Mouse (Mus musculus): ENCODE data around the gene Sgms1. TPM values are rescaled to one million over a fixed set of nuclear protein-coding genes. Genes with fewer than 3 reads are reported as not detected.
A peak's percentile ranks its signal among the peaks of the same experiment; 100 is the strongest.

Sgms1 gene
- total RNA-seq, 2 experiments from 2014 or later = 50.5 to 57.4 TPM

DNA sequence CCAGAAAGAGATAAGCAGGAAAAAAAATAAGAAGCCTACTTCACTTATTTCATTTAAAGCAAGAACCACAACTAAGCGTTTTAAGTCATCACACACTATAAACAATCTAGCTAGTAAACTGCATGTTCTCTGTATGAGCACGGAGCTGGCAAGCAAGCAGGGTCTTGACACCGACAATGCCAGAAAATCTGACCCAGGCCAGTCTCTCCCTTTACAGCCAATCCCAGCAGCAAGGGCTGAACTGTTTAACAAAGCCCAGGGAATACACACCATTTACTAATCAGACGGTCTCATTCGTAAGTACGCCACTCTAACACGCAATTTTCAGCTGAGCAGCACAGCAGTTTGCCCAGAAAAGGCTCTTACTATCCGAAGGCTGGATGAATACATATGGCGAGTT is 213.1 kb downstream of the Sgms1 start:
- DNase-seq = no peak

DNA sequence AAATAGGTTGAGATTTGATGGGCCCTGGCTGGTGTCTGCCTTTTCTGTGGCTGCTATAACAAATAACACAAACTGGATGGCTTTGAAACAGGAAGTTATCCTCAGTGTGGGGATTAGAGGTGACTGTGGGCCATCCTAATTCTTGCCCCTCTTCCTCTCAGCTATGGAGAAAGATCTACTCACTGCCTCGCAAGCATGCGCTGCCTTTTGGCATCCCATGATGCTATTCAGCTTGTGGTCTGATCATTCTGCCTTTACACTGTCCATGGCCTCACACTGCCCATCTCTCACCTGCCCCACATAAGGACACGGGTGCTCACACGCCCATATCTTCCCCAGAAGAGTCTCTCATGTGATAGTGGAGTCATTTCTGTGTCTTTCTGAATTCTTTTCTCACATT is 213.5 kb downstream of the Sgms1 start:
- no peak for DNase-seq

DNA sequence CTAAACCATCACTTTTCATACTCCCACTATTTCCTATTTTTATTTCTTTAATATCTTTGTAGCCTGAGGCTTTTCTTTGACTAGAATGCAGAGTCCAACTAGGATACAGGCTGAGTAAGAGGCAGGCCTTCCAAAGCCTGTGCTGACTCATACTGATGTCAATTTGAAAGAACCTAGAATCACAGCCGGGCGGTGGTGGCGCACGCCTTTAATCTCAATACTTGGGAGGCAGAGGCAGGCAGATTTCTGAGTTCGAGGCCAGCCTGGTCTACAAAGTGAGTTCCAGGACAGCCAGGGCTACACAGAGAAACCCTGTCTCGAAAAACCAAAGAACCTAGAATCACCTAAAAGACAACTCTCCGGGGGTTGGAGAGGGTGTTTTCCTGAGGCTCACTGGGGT is 214.5 kb downstream of the Sgms1 start:
- DNase-seq = no peak

DNA sequence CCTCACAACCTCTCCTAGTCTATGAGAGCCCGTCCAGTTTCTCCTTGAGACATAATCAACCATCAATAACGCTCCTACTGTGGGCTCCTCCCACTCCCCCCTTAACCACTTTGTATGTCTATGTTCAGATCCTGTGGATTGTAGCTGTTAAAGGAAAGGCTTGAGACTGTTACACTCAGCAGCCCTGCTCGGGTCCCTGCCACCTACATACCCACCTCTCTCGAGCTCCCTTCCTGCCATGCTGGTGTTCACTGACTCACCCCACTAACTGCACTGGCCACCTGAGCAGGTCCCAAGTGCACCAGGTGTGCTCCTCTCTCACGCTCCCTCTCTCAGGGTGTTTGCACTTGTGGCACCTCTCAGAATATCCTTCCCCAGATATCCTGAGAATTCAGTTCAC is 215.0 kb downstream of the Sgms1 start:
- DNase-seq = no peak

DNA sequence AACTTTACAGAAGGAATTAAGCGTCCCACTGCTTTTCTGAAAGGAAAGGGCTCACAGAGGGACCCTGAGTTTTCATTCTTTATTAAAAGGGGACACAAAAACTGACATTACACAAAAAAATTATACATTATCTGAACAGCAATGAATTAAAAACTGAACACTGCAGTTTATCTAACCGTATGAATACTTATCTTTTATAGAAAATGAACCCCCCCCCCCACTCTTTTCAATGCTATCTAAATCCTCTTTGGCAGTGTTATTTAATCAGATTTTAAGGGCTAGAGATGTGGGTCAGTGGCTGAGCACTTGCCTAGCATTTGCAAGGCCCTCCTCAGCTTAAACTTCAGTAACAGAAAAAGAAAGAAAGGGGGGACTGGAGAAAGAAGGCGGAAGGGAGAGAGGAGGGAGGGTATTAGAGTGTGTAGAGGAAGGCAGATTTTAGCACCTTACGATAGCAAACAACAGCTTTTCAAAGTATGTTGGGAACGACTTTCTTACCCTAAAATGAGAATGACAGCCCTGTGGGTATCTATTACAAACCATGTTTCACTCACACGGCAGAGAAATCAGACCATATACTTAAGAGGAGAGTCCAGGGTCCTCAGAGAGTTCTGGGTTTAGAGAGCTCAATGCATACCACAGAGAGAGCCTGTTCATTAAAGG is 215.9 kb downstream of the Sgms1 start:
- DNase-seq = no peak

DNA sequence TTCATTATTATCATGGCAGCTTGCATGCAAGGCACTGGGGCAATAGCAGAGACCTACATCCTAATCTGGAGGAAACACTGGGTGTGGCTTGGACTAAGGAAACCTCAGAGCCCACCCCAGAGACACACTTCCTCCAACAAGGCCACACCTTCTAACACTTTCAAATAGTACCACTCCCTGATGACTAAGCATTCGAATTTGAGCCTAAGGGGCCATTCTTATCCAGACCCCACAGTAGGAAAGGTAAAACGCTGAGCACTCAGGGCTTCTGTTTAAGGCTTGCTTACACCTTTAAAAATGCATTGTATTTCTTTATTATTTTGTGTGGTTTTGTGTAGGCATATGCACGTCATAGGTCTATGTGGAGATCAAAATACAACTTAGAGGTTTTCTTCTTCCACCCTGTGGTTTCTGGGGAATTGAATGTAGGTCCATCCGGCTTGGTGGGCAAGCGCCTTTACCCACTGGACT is 217.0 kb downstream of the Sgms1 start:
- DNase-seq = no peak

DNA sequence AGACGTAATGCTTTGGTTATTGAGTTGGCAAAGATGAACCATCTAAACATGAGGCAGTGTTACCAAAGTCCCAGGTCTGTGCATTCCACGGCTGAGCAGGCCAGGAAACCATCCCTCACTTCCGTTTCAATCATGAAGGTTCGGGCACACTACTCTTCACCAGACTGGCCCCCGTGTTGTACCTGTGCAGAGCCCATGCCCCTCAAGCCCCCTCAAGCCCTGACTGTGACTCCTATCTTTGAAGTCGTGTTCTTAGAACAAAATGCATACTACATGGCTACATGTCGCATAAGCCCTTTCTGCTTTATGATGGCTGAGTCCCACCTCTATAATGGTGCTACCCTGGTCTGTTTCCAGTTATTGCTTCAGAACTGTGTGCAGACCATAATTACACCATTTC is 217.5 kb downstream of the Sgms1 start:
- no peak for DNase-seq

DNA sequence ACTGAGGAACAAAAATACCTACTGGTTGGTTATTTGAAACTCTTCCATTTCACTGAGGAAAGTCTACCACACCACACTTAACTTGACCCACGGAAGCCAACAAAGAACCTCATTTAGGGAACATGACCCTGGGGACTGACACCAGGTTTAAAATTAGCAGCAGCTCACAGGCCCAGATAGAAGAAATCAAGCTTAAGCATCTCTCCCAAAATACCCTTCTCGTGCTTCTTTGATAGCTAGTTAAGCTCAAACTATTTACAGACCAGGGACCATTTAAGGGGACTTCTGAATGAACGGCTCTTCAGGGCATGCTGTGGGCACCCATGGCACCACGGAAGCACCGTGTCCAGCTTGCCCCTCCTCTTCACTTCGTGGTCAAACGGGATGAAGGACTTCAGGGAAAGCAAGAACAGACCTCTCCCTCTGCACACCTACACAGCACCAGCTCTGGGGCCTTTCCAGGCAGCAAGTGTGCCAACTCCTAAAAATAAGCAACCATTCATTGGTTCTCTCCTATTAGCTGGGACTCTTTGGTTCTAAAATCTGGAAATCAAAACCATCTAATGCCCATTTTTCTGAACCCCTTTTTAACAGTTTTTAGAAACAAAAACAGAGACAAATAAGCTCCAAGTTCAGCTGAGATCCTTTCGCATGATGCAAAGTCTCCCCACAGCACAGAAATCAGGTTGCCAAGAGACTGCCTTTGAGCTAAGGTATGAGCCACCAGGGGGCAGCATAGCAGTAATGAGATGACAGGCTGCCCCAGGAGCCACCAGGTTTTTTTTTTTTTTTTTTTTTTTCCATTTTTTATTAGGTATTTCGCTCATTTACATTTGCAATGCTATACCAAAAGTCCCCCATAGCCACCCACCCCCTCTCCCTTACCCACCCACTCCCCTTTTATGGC is 219.6 kb downstream of the Sgms1 start:
- peak; percentile 88 for DNase-seq

DNA sequence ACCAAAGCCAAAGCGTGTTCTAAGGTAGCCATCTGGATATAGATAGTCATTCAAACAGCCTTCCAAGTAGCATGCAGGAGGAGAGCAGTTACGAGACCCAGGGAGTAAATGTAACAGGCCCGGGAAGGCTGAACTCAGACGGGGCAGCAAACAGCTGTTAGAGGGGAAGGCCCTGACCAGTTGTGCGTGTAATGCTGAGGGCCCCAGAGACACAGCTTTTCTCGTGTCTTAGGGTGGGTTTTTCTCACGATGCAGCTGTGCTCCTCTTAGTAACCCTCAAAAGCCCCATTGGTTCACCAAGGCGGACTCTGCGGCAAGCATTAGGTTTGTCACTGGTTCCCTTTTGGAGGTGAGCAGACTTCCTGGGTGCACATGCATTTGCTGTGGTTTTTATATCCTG is 221.5 kb downstream of the Sgms1 start:
- DNase-seq = no peak

DNA sequence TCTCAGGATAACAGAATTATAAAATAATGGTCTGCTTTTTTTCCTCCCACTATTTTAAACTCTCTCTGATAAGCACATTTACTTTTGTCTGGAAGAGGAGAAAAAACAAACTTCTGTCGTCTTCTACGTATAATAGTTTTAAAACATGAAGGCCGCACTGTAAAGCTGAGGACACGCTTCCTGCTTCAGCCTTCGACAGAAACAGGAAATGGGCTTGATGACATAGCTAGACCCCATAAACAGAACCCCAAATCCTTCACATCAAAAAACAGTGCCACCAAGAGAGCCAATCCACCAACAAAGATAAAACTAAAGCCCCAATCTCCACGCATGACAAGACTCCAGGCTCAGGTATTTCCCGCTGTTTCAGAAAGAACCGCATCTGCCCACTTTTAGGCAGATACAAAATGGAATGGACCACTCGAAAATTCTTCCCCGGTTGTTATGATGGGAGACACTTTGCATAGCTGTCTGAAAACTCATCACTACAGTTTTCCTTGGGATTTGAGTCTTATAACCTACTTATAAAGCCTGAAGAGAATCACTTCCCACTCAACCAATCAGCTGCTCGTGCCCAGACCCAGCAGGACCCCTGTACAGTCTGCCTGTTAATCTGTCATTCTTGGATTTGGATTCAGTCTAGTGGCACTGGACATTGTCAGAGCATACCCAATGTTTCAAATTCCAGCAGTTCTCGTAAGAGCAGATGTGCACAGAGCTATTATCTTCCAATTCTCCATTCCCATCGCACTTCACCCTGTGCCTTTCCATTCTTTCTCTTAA is 222.5 kb downstream of the Sgms1 start:
- DNase-seq = no peak

DNA sequence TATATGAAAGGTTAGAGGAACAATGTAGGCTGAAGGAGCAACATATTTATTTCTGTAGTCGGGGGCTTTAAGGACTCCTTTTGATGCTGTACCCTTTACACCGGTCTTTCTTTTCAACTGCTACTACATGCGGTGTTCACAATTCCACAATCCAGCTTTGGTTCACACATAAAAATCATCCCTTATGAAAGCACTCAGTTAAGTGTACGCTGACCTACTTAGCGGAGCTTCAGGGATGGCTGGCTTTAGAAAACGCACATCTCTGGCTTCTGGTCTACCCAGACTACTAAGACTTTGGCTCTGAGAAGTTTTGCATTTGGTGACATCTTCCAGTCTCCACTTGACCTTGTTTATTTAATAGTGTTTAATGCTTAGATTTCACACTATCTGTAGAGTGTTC is 223.8 kb downstream of the Sgms1 start:
- DNase-seq = no peak

DNA sequence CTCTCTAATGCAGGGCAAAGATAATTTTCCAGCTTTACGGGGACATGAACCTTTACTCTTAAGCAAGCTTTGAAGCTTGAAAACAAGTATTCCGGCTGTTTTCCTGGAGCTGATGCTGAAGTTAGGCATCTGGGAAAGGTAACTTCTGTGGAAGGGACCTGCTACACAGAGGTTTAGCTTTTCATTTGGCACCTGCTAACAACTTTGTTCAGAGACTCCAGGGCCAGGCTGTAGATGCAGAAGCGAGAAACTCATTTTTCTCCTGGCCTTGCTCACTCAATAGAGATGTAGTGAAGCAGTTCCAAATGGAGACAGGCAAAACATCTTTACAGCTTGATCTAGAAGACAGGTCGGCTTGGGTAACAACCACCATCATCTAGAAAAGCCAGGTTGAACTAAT is 225.4 kb downstream of the Sgms1 start:
- DNase-seq = no peak

DNA sequence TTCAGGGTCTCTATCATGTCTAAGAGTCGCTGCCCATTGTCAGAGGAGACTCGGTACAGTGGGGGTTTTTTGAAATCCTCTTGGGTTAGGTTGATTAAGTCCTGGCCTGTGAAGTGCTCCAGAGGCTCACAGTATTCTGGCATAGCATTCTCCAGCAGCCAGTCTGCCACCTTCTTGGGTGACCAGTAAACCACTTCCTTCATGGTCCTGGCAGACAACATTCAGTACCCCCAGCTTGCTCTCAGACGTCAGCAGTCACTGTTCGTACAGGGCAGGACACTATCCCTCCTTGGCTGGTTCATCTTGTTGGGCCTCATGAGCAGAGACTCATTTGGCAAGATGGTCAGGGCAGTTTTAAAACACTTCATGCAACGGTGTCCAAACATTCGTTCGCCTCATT is 229.6 kb downstream of the Sgms1 start:
- DNase-seq = no peak

DNA sequence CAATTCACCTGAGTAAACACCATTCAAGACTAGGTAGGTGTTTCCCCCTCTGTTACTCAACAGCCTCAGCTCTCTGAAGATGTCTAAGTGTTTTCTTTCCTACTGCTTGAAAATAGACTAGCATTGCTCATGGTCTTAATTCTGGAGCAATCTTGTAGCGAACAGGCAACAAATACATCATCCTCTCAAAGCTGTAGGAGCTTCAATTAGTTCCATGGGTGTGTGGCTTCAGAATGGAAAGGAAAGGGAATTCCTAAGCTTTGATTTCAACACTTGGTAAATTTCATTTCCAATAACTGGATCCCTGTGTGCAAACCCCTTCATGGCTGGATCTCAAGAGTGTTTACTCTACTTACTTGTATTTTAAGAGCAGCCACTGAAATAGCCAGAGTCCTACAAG is 230.3 kb downstream of the Sgms1 start:
- DNase-seq = no peak

DNA sequence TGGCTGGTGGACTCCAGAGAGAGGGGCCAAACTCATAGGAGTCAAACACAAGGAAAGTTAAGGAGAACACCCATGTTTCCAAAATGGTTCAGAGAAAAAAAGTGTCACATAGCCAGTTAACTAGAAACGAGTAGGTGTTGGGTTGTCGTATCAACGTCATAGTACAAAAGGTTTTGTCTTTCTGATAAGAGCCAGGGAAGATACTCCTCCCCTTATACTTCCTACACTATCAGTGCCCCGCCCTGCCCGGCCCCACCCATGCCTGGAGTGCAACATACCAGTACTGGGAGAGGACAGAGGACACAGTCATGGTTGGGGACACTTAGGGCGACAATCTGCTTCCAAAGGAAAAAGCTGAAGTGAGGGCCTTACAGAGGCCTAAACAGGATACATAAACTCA is 232.5 kb downstream of the Sgms1 start:
- DNase-seq = no peak

DNA sequence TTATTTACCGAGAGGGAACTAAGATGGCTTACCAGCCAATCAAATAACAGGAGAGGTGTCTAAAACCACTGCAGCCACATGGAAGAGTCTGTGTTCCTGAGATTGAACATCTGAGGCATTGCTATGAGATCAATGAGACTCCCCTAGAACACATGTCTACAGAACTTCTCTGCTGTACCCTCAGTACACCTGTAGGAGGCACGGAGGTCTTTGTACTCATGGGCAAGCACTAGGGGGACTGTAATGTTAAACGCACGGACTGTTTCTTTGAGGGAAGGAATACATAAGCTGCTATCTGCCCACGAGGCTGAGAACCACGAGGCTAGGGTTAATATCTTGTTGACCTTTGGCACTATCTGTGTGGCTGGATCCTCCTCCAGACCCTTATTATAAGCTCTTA is 237.0 kb downstream of the Sgms1 start:
- DNase-seq = no peak

DNA sequence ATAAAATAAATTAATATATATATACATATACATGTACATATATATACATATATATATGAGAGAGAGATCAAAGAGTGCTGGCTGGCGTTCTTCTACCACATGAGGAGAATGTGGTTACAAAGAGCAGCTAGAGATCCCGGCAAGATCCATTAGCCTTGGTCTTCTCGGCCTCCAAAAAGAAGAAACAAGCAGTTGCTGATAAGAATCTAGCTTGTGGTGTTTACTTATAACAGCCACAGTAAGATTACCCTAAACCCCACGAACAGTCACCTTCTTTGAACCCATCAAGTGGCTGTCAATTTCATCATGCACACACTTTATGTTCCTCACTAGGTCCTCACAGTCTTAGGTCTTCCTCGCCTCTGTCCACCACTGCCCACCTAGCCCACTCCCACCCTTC is 240.8 kb downstream of the Sgms1 start:
- no peak for DNase-seq

DNA sequence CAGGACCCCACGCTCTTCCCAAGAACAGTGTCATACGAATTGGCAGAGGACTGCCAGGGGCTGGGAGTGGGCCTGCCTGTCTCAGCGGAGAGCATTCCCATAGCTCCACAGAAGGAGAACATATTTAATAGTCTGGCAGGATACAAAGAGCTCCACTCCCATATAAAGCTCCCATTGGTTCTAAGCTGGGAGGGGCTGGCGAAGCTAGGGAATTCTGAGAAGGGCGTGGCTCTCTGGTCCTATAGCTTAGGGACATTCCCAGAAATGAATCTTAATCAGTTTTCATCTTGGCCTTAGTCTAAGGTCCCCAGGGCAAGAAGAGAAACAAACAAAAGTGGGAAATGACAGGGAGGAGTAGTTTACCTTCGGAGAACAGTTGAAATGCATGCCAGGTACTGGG is 247.1 kb downstream of the Sgms1 start:
- no peak for DNase-seq

DNA sequence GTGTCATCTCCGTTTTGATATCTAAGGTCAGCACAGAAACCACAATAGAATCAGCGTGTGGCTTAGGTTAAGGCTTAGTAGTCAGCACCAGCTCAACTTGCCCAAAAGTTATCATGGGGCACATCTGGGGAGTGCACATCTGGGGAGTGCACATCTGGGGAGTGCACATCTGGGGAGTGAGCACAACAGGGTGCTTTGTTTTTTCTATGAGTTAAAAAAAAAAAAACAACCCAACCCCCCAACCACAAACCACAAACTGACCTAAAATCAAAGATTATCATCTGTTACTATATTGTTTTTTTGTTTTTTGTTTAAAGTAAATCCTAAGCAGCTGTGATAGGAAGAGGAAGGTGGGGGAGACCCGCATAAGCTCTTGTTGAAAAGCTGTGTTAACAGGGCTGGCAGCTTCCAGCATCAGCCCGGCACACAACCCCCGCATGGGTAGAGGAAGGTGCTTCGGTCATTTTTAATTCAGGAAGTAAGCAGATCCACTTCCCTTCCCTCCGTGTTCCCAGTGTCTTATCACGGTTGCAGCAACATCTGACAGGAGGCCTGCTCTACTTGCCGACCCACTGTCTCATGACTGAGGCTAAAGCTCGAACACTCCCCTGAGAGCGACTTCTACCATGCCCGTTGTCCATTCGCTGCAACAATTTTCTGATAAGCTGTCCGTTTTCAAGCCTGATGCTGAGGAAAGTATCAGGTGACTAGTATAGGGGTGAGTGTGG is 251.0 kb downstream of the Sgms1 start:
- peak; percentile 21 for DNase-seq

DNA sequence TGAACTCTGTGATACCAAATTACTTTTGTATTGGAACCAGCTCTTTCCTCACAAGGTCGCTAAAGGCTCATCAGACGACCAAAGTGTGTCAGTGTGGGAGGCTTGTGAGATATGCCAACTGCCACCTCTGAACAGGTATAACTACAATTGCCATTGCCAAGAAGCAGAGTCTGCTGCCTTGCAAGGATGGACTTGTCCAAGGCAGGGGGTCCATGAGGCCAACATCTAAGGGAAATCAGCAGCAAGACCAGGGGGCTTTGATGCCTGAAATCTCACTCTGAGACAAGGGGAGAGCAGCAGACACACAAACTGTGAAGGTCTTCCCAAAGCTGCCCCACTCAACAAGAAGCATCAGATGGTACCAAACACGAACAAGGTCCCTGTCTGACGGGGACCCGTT is 251.6 kb downstream of the Sgms1 start:
- no peak for DNase-seq

DNA sequence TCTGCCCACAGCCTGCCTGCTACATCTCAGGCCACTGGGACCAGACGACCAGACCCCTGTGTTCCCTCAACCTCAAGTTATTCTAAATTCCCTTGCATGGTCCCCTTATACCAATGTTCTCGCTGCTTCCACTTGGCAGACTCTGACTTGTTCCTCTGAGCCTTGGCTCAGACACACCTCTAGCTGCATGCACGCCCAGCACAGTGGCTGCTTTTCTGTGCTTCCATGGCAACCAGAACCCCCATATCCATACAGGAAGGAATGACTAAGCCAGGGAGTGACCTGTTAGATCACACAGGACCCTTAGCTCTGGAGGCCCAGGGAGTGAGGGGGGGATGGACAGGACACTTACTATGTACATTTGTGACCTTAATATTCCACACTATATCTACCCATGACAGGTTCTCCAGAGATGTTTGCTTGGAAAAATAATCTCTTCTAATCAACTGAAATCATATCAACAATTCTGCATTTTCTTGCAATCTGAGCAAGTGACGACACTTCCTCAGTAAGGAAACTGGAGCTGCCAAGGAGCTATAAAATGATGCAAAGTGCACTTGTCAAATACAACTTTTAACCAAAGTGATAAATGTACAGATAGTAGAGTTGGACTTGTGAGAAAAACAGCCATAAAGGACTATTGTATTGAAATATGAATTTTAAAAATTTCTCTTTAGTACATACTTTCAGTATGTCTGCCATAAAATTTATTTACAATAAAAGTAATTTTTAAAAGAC is 252.5 kb downstream of the Sgms1 start:
- DNase-seq = peak; percentile 57

All from heart, postnatal 4 days (tissue).